Mouse (Mus musculus) hindbrain, embryonic 10.5 days (tissue): Measurements from ENCODE around the gene Bcar1. TPM values are rescaled to one million over a fixed set of nuclear protein-coding genes. Genes with fewer than 3 reads are reported as not detected.

ENCODE experiments used
- DNase-seq: peaks from one replicate; pipeline ENCODE4 v3.0.0-alpha.2; 2017; ENCODE audit warnings: low spot score
- H3K27ac ChIP-seq: fragments of 300-500 bp; sonication (generic); 2 replicates; pipeline ENCODE4 v1.5.1; 2016; ENCODE audit warnings: mild to moderate bottlenecking, moderate library complexity
- H3K27me3 ChIP-seq: fragments of 300-500 bp; sonication (generic); 2 replicates; pipeline ENCODE4 v1.6.1; 2016; ENCODE audit warnings: mild to moderate bottlenecking; ENCODE audit not compliant: poor library complexity, insufficient read depth, severe bottlenecking
- H3K36me3 ChIP-seq: fragments of 300-500 bp; sonication (generic); 2 replicates; pipeline ENCODE4 v1.6.1; 2016; ENCODE audit warnings: mild to moderate bottlenecking, moderate library complexity
- H3K4me1 ChIP-seq: fragments of 300-500 bp; sonication (generic); replicated peaks from 2 replicates; pipeline ENCODE4 v1.6.1; 2016; ENCODE audit warnings: mild to moderate bottlenecking
- H3K4me3 ChIP-seq: fragments of 300-500 bp; sonication (generic); 2 replicates; pipeline ENCODE4 v1.5.1; 2016; ENCODE audit warnings: mild to moderate bottlenecking, moderate library complexity
- H3K9me3 ChIP-seq: fragments of 300-500 bp; sonication (generic); 2 replicates; pipeline ENCODE4 v1.6.1; 2016; ENCODE audit warnings: mild to moderate bottlenecking, moderate library complexity
- WGBS: fragments of 180-500 bp; shearing (Covaris S2); methylation state at CpG from one replicate; pipeline ENCODE4 v1.1.7; 2016; 5-methylcytosine and 5-hydroxymethylcytosine counted together
- polyA plus RNA-seq: library from polyadenylated mRNA; unstranded; fragments of >200 nt; fragmentation: Nextera tagmentation; extraction: Ambion mirVana; gene quantifications from 2 replicates; pipeline ENCODE4 v1.2.1, GENCODE M21; 2016

Bcar1 gene
- polyA plus RNA-seq, 1 experiment from 2014 or later: 63.9 TPM

DNA sequence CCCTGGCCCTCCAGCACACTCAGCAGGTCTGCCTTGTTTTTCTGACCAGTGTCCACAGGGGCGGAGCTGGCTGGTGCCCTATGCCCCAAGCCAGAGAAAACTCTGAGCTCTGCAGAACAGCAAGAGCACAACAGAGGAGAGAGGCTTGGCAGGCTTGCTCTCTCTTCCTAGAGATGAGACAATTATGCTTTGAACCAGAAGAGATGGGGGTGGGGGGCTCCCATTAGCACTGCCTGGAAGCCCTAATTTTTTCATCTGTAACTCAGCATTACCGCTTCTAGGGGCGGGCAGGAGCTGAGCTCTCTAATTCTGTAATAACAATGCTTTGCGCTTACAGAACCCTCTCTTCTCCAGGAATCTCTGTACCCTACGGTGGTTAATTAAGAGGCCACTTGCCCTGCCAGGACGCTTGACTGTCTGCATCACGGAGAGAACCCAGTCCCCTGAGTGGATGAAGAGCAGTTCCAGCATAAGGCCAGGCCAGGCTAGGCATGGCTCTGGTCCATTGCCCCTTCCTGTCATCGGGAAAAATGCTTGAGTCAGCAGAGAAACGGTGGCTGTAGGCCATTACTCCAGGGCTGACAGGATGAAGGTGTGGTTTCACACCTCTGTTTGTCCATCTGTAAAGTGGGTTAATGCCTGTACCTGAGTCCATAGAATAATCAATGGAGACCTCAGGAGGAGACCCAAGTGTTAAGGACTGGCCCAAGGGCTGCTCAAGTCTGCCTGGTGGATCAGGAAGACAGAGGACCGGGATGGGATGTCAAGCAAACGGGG lies 1.2 kb downstream of the Bcar1 start:
- no peak for DNase-seq
- Histone ChIP-seq H3K9me3 (no peaks in the 10 kb centered on the region), H3K27me3 (peaks cover 11% of the 10 kb centered on the region), H3K36me3 (peaks cover 16% of the 10 kb centered on the region; the same call in 1 of the 2 replicates), H3K4me3 (peak overlapping the region; percentile 94), H3K27ac (peak overlapping the region; percentile 98), H3K4me1 (peaks cover 92% of the 10 kb centered on the region)
- 31% methylated on average over 11 of the region's 11 CpGs for WGBS

DNA sequence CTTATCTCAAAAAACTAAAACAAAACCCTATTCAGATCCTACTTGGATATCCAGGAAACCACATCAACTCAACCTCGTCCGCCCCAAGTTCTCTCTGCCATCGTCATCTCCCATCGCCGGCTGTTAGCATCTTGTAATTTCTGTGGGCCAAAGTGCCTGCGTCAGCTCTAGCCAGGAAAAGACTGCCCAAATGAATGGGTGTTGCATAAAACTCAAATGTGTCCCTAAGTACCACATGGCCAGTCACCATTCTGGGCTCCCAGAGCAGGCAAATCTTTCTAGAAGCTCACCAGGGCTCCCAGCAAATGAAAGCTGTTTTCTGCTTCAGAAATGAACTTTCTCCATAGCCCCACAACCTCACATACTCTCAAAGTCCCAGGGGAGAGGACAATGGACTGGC lies 2.1 kb downstream of the Bcar1 start:
- Histone ChIP-seq H3K9me3 (no peaks in the 10 kb centered on the region), H3K27me3 (peaks cover 8% of the 10 kb centered on the region), H3K4me1 (peaks cover 98% of the 10 kb centered on the region), H3K27ac (peak overlapping the region; percentile 98), H3K36me3 (peaks cover 22% of the 10 kb centered on the region; the same call in 1 of the 2 replicates), H3K4me3 (peak overlapping the region; percentile 94)
- WGBS: 80% methylated on average over 6 of the region's 6 CpGs
- DNase-seq: no peak

DNA sequence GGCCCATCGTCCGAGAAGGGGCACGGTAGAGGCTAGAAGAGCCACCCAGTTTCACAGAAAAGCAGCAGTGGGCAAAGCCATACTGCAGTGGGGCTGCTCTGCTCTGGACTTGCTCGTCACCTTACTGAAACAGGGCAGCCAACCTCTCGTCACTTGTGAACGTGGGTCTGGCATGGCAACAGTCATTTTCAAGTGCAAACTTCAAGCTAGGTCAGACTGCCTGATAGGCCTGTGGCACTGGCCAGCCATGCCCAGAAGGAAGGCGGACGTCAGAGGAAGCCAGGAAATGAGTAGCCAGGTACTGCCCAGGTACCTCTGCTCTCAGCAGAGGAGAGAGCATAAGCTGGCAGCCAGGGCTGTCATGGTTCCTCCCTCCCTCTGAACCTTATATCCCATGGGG lies 2.6 kb downstream of the Bcar1 start:
- H3K4me1 ChIP-seq: peaks cover 98% of the 10 kb centered on the region

DNA sequence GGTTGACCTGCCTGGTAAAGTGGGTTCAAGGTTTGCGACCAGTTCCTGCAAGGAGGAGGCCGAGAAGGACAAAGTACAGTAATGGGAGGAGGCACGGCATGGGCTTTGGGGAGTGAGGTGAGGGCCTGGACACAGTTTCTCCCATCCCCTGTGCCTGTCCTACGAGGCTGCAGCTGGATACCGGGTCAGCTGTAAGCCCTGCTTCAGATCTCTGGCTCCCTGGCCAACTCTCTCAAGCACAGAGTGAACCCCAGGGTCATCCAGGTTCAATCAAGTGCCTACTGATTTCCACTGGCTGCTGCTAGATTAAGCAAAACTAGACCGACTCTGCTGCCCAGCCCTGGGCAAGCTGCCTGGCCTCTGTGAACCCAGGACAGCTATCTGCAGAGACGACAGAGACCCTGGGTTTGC lies 3.3 kb downstream of the Bcar1 start:
- Histone ChIP-seq H3K4me1 (peaks cover 98% of the 10 kb centered on the region), H3K36me3 (peaks cover 26% of the 10 kb centered on the region; the same call in 1 of the 2 replicates), H3K4me3 (peak overlapping the region; percentile 94; the same call in 1 of the 2 replicates), H3K27me3 (peaks cover 8% of the 10 kb centered on the region), H3K27ac (peak overlapping the region; percentile 75), H3K9me3 (no peaks in the 10 kb centered on the region)
- 71% methylated on average over 7 of the region's 7 CpGs for WGBS
- DNase-seq: no peak

More for the DNA sequence above, 2.6 kb downstream of the Bcar1 start:
- H3K9me3 ChIP-seq: no peaks in the 10 kb centered on the region
- H3K36me3 ChIP-seq: peaks cover 22% of the 10 kb centered on the region; the same call in 1 of the 2 replicates
- H3K4me3 ChIP-seq: peak overlapping the region; percentile 94; the same call in 1 of the 2 replicates
- peaks cover 8% of the 10 kb centered on the region for H3K27me3 ChIP-seq
- DNase-seq: no peak
- WGBS: 88% methylated on average over 8 of the region's 8 CpGs
- H3K27ac ChIP-seq: peak overlapping the region; percentile 75; the same call in 1 of the 2 replicates

DNA sequence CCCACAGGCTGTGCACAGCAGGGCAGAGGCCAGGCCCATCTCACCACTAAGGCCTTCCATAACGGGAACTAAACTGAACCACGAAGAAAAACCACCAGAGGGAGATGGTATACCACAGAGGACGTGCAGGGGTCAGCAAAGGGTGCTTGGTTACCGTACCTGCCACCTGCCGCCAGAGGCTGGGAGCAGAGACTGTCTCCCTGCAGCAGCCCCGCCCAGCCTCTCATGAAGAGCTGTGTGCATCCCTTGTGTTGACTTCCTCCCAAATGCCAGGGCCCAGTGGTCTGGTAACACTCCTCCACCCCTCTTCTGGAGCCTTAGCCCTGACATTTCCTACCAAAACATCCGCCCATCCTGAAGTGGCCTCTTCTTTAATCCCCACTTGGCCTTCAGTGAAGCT lies 4.0 kb downstream of the Bcar1 start:
- Histone ChIP-seq H3K4me3 (0 out of 2 replicates have a peak overlapping the region, but pooled peaks have one; percentile 9), H3K36me3 (peaks cover 27% of the 10 kb centered on the region; the same call in 1 of the 2 replicates), H3K4me1 (peaks cover 98% of the 10 kb centered on the region), H3K9me3 (no peaks in the 10 kb centered on the region), H3K27me3 (peaks cover 3% of the 10 kb centered on the region), H3K27ac (peak overlapping the region; percentile 75)
- 50% methylated on average over 7 of the region's 7 CpGs for WGBS
- DNase-seq: no peak

DNA sequence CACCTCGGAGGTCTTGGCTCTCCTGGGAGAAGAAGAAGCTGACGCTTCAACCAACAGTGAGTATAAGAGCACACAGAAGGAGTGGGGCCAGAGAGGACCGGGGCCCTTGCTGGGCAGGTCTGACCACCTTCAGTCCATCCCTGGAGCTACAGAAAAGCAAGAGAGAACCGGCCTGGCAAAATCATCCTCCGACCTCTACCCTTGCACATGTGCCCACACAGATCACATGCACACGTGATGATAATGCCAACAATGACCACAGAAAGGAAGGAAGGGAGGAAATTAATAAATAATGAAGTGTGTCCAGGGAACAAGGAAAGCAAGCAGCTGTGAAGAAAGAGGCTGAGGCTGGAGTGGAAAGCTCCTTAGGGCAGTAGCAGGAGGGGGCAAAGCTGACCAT lies 4.7 kb downstream of the Bcar1 start:
- H3K4me3 ChIP-seq: no peak overlapping the region
- H3K4me1 ChIP-seq: peaks cover 98% of the 10 kb centered on the region
- WGBS: 74% methylated on average over 6 of the region's 6 CpGs
- H3K27me3 ChIP-seq: no peaks in the 10 kb centered on the region
- DNase-seq: no peak
- no peaks in the 10 kb centered on the region for H3K9me3 ChIP-seq
- peaks cover 27% of the 10 kb centered on the region; the same call in 1 of the 2 replicates for H3K36me3 ChIP-seq
- H3K27ac ChIP-seq: peak overlapping the region; percentile 46; the same call in 1 of the 2 replicates

DNA sequence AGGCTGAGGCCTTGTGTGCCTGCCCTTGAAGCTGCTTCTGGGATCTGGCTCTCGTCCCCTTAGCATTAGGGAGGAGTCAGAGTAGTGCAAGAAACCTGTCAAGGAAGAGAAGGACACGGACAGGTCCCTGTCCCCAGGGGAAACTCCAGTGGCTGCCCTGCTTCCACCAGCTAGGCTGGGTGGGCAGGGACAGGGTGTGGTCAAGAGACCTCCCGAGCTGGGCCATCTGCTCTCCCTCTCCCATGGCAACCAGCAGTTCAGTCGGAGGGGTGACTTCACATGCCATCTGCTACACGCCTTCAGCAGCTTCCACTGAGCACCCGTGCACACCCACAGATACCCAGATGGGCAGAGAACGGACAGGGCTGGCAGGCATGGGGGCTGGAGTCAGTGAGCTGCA lies 7.3 kb downstream of the Bcar1 start:
- 36% methylated on average over 7 of the region's 7 CpGs for WGBS
- peaks cover 100% of the 10 kb centered on the region for H3K4me1 ChIP-seq
- no peaks in the 10 kb centered on the region for H3K27me3 ChIP-seq
- peak overlapping the region; percentile 93 for H3K27ac ChIP-seq
- no peaks in the 10 kb centered on the region for H3K9me3 ChIP-seq
- peak overlapping the region; percentile 4; the same call in 1 of the 2 replicates for H3K4me3 ChIP-seq
- peak; percentile 56 for DNase-seq
- H3K36me3 ChIP-seq: peaks cover 27% of the 10 kb centered on the region; the same call in 1 of the 2 replicates

DNA sequence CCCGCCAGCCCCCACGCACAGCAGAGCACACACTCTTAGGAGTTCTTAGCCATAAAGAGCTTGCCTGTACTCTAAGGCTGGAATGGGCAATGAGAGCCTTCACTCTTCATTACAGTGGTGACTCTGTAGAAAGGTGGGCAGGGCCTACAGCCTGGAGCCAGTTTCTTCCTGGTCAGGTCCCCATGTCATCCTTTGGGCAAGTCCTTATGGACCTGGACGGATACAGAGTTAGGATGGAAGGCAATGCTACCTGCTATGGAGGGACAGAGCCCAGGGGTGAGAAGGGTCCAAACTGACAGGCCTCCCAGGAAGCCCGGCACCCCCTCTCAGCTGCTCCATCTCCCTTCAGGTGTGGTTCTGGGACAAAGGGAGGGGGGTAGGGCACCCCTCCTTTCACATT lies 7.8 kb downstream of the Bcar1 start:
- WGBS: 76% methylated on average over 4 of the region's 4 CpGs
- no peak for DNase-seq
- Histone ChIP-seq H3K27ac (peak overlapping the region; percentile 93), H3K4me3 (peak overlapping the region; percentile 4; the same call in 1 of the 2 replicates), H3K4me1 (peaks cover 100% of the 10 kb centered on the region), H3K27me3 (no peaks in the 10 kb centered on the region), H3K36me3 (peaks cover 22% of the 10 kb centered on the region; the same call in 1 of the 2 replicates), H3K9me3 (no peaks in the 10 kb centered on the region)

DNA sequence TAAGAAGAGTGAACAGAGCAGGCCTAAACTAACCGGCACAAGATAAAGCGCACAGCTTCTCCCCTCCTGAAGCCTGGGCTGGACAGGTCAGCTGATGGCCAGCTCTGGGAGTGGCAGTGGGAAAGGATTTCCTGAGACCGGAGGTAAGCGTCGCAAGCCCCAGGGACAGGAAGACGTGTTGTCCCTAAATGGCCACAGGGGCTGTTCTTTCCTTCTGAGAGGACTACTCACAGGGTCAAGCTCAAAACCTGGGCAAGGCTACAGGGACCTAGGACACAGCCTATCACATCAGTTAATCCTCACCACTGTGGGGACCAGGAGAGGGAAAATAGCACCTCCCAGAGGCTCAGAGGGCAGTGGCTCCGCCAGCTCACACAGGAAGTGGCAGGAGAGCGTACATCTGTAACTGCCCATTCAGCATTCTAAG lies 8.3 kb downstream of the Bcar1 start:
- Histone ChIP-seq H3K4me1 (peaks cover 100% of the 10 kb centered on the region), H3K4me3 (peak overlapping the region; percentile 20; the same call in 1 of the 2 replicates), H3K36me3 (peaks cover 20% of the 10 kb centered on the region; the same call in 1 of the 2 replicates), H3K9me3 (no peaks in the 10 kb centered on the region), H3K27ac (peak overlapping the region; percentile 93), H3K27me3 (no peaks in the 10 kb centered on the region)
- no peak for DNase-seq
- WGBS: 59% methylated on average over 8 of the region's 8 CpGs

DNA sequence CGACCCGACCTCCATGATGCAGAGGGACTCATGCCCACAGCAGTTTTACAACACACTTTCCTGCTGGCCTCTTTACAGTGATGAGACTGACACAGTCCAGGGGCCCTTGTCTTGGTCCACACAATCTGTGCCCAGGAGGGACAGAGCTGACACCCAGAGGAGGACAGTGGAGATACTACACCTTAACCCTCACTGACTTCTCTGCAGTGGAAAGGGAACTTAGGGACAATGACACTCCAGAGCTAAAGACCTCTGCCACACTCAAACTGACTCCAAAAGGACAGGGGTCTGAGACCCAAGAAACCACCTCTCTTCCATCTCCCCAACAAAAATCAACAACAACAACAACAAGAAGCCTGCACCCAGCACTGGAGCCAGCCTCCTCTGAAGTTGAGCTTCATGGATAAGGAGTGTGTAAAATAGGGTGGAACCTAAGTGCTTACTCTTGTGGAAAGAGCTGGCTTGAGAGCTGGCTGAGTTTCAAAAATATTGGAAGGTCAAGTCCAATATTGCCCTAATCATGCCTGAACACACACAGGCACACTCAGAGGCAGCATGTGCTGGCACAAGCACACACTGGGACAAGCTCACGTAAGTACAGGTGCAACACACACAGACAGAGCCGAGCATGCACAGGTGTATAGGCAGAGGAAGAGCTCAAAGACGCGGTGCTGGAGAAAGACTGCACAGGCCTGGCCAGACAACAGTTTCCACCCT lies 9.2 kb downstream of the Bcar1 start:
- Histone ChIP-seq H3K27me3 (no peaks in the 10 kb centered on the region), H3K36me3 (peaks cover 16% of the 10 kb centered on the region; the same call in 1 of the 2 replicates), H3K27ac (peak overlapping the region; percentile 93), H3K4me3 (peak overlapping the region; percentile 77), H3K4me1 (peaks cover 100% of the 10 kb centered on the region), H3K9me3 (no peaks in the 10 kb centered on the region)
- 52% methylated on average over 6 of the region's 6 CpGs for WGBS
- no peak for DNase-seq

DNA sequence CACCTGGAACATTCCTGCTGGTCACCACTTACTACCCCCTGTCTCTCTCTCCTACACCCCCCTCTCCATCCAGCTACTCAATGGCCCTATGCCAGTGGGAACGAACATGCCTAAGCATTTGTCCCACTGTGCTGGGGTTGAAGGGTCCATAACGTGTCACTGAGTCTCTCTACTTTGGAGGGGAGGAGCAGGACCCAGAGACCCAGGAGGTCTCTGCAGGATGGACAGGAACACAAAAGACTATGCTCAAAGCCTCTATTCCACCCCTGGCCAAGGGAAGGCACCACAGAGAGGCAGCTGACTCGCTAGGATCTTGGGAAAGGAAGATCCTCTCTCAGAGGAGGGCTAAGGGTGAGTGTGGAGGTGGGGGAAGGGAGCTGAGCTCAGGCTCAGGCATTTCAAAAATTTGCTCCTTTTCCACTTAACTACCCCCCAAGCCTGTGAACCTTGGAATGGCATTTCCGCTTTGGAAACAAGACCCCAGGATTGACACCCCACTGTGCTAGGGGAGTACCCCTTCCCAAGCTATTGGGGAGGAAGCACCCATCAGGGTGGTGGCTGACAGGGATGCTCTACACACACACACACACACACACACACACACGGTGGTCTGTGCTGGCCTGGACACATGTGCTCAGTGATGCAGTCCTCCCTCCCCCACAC lies 9.9 kb downstream of the Bcar1 start:
- Histone ChIP-seq H3K4me3 (peak overlapping the region; percentile 77), H3K27ac (peak overlapping the region; percentile 93), H3K9me3 (no peaks in the 10 kb centered on the region), H3K4me1 (peaks cover 100% of the 10 kb centered on the region), H3K36me3 (peaks cover 14% of the 10 kb centered on the region; the same call in 1 of the 2 replicates), H3K27me3 (no peaks in the 10 kb centered on the region)
- WGBS: 6% methylated on average over 5 of the region's 5 CpGs
- DNase-seq: peak; percentile 62

DNA sequence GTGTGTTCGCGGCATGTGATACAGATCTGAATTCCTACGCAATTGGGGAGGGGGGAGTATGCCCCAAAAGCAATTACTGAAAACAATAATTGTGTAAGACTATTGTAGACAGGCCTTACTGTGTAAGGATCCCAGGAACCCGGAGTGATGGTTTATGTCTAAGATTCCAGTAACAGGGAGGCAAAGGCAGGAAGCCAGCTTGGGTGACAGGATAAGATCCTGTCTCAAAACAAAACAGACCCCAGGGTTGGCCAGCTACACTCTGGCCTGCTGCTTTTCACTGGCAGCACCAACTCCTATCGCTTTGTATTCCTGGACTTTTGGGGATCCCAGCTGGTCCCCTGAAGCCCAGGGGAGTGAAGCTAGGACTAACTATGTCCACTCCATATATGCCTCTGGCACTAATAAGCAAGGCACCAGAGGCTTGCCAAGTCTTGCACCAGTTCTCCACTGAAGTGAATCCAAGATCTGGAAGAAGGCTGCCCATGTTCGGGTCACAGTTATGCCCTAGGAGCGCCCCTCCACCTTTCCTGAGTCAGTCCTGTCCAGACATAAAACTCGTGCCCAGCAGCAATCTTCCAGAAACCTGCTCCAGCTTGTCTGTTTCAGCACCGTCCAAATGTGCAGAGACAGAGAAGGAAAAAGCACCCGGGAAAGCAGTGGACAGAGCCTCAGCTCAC lies 11.1 kb downstream of the Bcar1 start:
- H3K4me1 ChIP-seq: peaks cover 97% of the 10 kb centered on the region

More for the DNA sequence above, 11.1 kb downstream of the Bcar1 start:
- WGBS: 34% methylated on average over 10 of the region's 10 CpGs
- DNase-seq: no peak
- Histone ChIP-seq H3K27me3 (no peaks in the 10 kb centered on the region), H3K36me3 (peaks cover 18% of the 10 kb centered on the region; the same call in 1 of the 2 replicates), H3K27ac (peak overlapping the region; percentile 93), H3K9me3 (no peaks in the 10 kb centered on the region), H3K4me3 (peak overlapping the region; percentile 77)
